Mouse (Mus musculus) hindbrain, embryonic 11.5 days (tissue): ENCODE results near the gene Mta3. TPM values are rescaled to one million over a fixed set of nuclear protein-coding genes. Genes with fewer than 3 reads are reported as not detected.

Source experiments
- ATAC-seq: fragments of 200-750 bp; cut with Nextera tagmentation; 2 replicates; pipeline ENCODE4 v1.8.0; 2017; ENCODE audit warnings: mild to moderate bottlenecking, moderate TSS enrichment, moderate library complexity; ENCODE audit not compliant: low FRiP score
- DNase-seq: peaks from one replicate; pipeline ENCODE4 v3.0.0-alpha.2; 2015; ENCODE audit warnings: low spot score
- H3K27ac ChIP-seq: fragments of 300-500 bp; sonication (generic); 2 replicates; pipeline ENCODE4 v1.5.1; 2014; ENCODE audit warnings: mild to moderate bottlenecking, low read depth, low read length
- H3K27me3 ChIP-seq: fragments of 300-500 bp; sonication (generic); 2 replicates; pipeline ENCODE4 v1.6.1; 2014; ENCODE audit warnings: mild to moderate bottlenecking, low read length, moderate library complexity, mixed read lengths; ENCODE audit not compliant: control insufficient read depth, insufficient read depth
- H3K36me3 ChIP-seq: fragments of 300-500 bp; sonication (generic); 2 replicates; pipeline ENCODE4 v1.6.1; 2014; ENCODE audit warnings: mild to moderate bottlenecking, low read length, moderate library complexity, mixed read lengths; ENCODE audit not compliant: control insufficient read depth, insufficient read depth
- H3K4me1 ChIP-seq: fragments of 300-500 bp; sonication (generic); replicated peaks from 2 replicates; pipeline ENCODE4 v1.6.1; 2014; ENCODE audit warnings: low read length, mixed read lengths; ENCODE audit not compliant: control insufficient read depth, insufficient read depth
- H3K4me2 ChIP-seq: fragments of 300-500 bp; sonication (generic); replicated peaks from 2 replicates; pipeline ENCODE4 v1.6.1; 2014; ENCODE audit warnings: mild to moderate bottlenecking, low read depth, low read length
- H3K4me3 ChIP-seq: fragments of 300-500 bp; sonication (generic); 2 replicates; pipeline ENCODE4 v1.5.1; 2014; ENCODE audit warnings: low read depth, low read length
- H3K9ac ChIP-seq: fragments of 300-500 bp; sonication (generic); 2 replicates; pipeline ENCODE4 v1.6.1; 2014; ENCODE audit warnings: low read depth, low read length
- H3K9me3 ChIP-seq: fragments of 300-500 bp; sonication (generic); 2 replicates; pipeline ENCODE4 v1.6.1; 2016; ENCODE audit warnings: low read length; ENCODE audit not compliant: control insufficient read depth
- WGBS: fragments of 180-500 bp; shearing (Covaris S2); extraction: QIAGEN DNeasy Blood & Tissue Kit; methylation state at CpG from one replicate; pipeline ENCODE4 v1.1.7; 2014; 5-methylcytosine and 5-hydroxymethylcytosine counted together
- polyA plus RNA-seq: library from polyadenylated mRNA; unstranded; fragments of >200 nt; fragmentation: Nextera tagmentation; extraction: Ambion mirVana; gene quantifications from 2 replicates; pipeline ENCODE4 v1.2.1, GENCODE M21; 2014

Gene Mta3
- polyA plus RNA-seq, 1 experiment from 2014 or later = 41.7 TPM

DNA sequence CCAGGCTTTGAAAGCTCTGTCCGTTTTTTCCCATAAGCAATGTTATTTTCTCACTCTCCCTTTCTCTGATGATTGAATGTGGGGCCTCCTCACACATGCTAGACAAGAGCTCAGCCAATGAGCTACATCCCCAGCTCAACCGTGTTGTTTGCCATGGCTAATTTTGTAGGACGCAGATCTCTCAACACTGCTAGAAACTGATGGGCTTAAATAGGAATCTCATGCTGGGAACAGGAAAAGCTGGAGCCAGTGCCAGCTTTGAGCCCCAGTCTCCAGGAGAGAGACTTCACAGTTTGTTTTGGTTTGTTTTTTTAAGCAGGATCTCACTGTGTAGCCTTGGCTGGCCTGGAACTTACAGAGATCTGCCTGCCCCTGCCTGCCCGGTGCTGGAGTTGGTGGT, 53.6 kb downstream of the Mta3 start:
- Histone ChIP-seq H3K9me3 (no peaks in the 10 kb centered on the region), H3K4me2 (no peak overlapping the region), H3K27ac (no peak overlapping the region), H3K9ac (no peak overlapping the region), H3K4me3 (no peak overlapping the region), H3K27me3 (no peaks in the 10 kb centered on the region), H3K36me3 (no peaks in the 10 kb centered on the region), H3K4me1 (no peaks in the 10 kb centered on the region)
- no peak for DNase-seq
- no peak for ATAC-seq
- WGBS = 48% methylated on average over 4 of the region's 4 CpGs

DNA sequence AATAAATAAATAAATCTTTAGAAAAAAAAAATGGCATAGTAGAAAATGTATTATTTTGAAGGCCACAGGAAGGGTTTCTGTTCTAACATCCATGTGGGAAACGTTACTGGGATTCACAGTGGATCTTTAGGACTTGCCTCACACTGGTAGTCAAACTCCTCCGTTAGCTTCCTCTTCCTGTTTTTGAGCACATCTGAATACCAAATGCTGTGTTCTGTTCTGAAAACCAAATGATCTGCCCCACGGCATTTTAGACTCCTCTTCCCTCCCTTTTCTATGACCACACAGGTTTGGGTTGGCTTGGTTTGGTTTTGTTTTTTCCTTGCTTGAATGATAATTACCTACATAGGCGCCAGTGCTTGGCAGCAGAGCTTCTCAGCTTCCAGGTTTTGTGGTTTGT, 58.6 kb downstream of the Mta3 start:
- Histone ChIP-seq H3K4me2 (no peak overlapping the region), H3K36me3 (no peaks in the 10 kb centered on the region), H3K4me1 (no peaks in the 10 kb centered on the region), H3K27ac (no peak overlapping the region), H3K9me3 (no peaks in the 10 kb centered on the region), H3K27me3 (no peaks in the 10 kb centered on the region), H3K9ac (no peak overlapping the region), H3K4me3 (no peak overlapping the region)
- ATAC-seq = no peak
- no peak for DNase-seq
- WGBS = 91% methylated on average over 4 of the region's 4 CpGs

- Histone ChIP-seq H3K27me3 (no peaks in the 10 kb centered on the region), H3K4me1 (no peaks in the 10 kb centered on the region), H3K36me3 (no peaks in the 10 kb centered on the region), H3K9me3 (no peaks in the 10 kb centered on the region), H3K27ac (no peak overlapping the region), H3K9ac (no peak overlapping the region), H3K4me2 (no peak overlapping the region), H3K4me3 (no peak overlapping the region)
- no peak for ATAC-seq
- 92% methylated on average over 7 of the region's 7 CpGs for WGBS
- DNase-seq = no peak
Measured at GRCm38 (mm10) chr17:83767064-83767463, 61.1 kb downstream of the Mta3 start.

GRCm38 (mm10) chr17:83768309-83768708, 62.3 kb downstream of the Mta3 start:
- no peak overlapping the region for H3K27ac ChIP-seq
- DNase-seq (no peak), ATAC-seq (no peak)
- H3K36me3 ChIP-seq = no peaks in the 10 kb centered on the region
- H3K27me3 ChIP-seq = no peaks in the 10 kb centered on the region
- H3K9ac ChIP-seq = no peak overlapping the region
- H3K4me1 ChIP-seq = no peaks in the 10 kb centered on the region
- 96% methylated on average over 10 of the region's 10 CpGs for WGBS
- no peaks in the 10 kb centered on the region for H3K9me3 ChIP-seq
- H3K4me2 ChIP-seq = no peak overlapping the region
- H3K4me3 ChIP-seq = no peak overlapping the region

- Histone ChIP-seq H3K4me3 (no peak overlapping the region), H3K4me2 (no peak overlapping the region), H3K9ac (no peak overlapping the region), H3K9me3 (no peaks in the 10 kb centered on the region), H3K4me1 (no peaks in the 10 kb centered on the region), H3K36me3 (no peaks in the 10 kb centered on the region), H3K27me3 (no peaks in the 10 kb centered on the region), H3K27ac (no peak overlapping the region)
- 83% methylated on average over 6 of the region's 6 CpGs for WGBS
- ATAC-seq (no peak), DNase-seq (no peak)
Measured at GRCm38 (mm10) chr17:83770371-83770770, 64.4 kb downstream of the Mta3 start.

DNA sequence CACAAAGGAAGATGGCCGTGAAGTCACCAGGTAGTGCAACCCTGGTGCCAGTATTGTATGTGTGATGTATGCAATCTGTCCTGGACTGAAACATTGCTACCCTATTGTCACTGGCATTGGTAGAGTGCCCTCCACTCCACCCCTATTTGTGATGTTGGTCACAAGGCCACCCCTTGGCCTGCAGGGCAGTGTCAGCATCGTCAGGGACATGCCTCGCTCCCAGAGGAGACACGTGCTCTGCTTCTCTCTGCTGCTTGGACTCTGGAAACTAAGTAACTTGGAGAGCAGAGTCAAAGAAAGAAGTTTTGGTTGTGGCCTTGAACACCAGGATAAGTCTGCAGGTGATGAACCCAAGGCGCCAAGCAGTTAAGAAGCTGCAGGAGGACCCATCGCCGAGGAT, 65.0 kb downstream of the Mta3 start:
- Histone ChIP-seq H3K9me3 (no peaks in the 10 kb centered on the region), H3K4me1 (no peaks in the 10 kb centered on the region), H3K36me3 (no peaks in the 10 kb centered on the region), H3K27ac (no peak overlapping the region), H3K27me3 (no peaks in the 10 kb centered on the region), H3K4me3 (no peak overlapping the region), H3K4me2 (no peak overlapping the region), H3K9ac (no peak overlapping the region)
- no peak for DNase-seq
- WGBS = 90% methylated on average over 7 of the region's 7 CpGs
- no peak for ATAC-seq

- Histone ChIP-seq H3K9me3 (no peaks in the 10 kb centered on the region), H3K36me3 (no peaks in the 10 kb centered on the region), H3K27me3 (no peaks in the 10 kb centered on the region), H3K4me1 (no peaks in the 10 kb centered on the region), H3K27ac (no peak overlapping the region), H3K4me3 (no peak overlapping the region), H3K9ac (no peak overlapping the region), H3K4me2 (no peak overlapping the region)
- DNase-seq (no peak), ATAC-seq (no peak)
- WGBS = 91% methylated on average over 9 of the region's 9 CpGs
Measured at GRCm38 (mm10) chr17:83772110-83772509, 66.1 kb downstream of the Mta3 start.

DNA sequence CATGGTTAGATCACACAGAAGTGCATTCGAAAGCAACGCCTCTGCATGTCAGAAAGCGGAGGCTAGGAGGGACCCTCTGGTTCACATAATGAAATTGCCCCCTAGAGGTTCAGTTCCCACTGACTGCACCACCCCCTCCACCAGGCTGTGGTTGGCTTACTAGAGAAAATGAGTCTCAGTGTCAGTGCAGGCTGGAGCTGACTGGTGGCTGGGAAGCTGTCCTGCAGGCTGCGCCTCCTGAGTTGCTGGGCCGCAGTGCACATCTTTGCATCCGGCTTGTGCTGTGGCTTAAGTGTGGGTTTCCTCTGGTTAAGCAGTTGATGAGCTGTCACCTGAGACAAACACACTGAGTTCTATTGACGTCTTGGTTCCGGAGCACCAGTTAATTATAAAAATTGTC, 66.7 kb downstream of the Mta3 start:
- Histone ChIP-seq H3K9ac (no peak overlapping the region), H3K27me3 (no peaks in the 10 kb centered on the region), H3K4me2 (no peak overlapping the region), H3K27ac (no peak overlapping the region), H3K4me3 (no peak overlapping the region), H3K4me1 (no peaks in the 10 kb centered on the region), H3K9me3 (no peaks in the 10 kb centered on the region), H3K36me3 (no peaks in the 10 kb centered on the region)
- ATAC-seq (peak; percentile 68), DNase-seq (peak; percentile 49)
- WGBS = 62% methylated on average over 8 of the region's 8 CpGs

GRCm38 (mm10) chr17:83776965-83777364, 71.0 kb downstream of the Mta3 start:
- no peak for DNase-seq
- WGBS = 96% methylated on average over 7 of the region's 7 CpGs
- no peaks in the 10 kb centered on the region for H3K27me3 ChIP-seq
- H3K27ac ChIP-seq = no peak overlapping the region
- H3K9me3 ChIP-seq = no peaks in the 10 kb centered on the region
- no peak overlapping the region for H3K9ac ChIP-seq
- no peaks in the 10 kb centered on the region for H3K4me1 ChIP-seq
- H3K4me2 ChIP-seq = no peak overlapping the region
- no peak overlapping the region for H3K4me3 ChIP-seq
- no peaks in the 10 kb centered on the region for H3K36me3 ChIP-seq
- ATAC-seq = no peak
